Mouse (Mus musculus) limb, embryonic 11.5 days (tissue): ENCODE results near the gene Myo3a. TPM values are rescaled to one million over a fixed set of nuclear protein-coding genes. Genes with fewer than 3 reads are reported as not detected.

ENCODE experiments used
- ATAC-seq: fragments of 200-750 bp; cut with Nextera tagmentation; 2 replicates; pipeline ENCODE4 v1.8.0; 2017; ENCODE audit warnings: low read depth; ENCODE audit not compliant: insufficient number of reproducible peaks, low FRiP score, low TSS enrichment
- DNase-seq: peaks from one replicate; pipeline ENCODE4 v3.0.0-alpha.2; 2015; ENCODE audit warnings: low spot score
- H3K27ac ChIP-seq: fragments of 300-500 bp; sonication (generic); replicated peaks from 2 replicates; pipeline ENCODE4 v1.5.1; 2014; ENCODE audit warnings: low read depth, mild to moderate bottlenecking, low read length
- H3K27me3 ChIP-seq: fragments of 300-500 bp; sonication (generic); 2 replicates; pipeline ENCODE4 v1.6.1; 2014; ENCODE audit warnings: mild to moderate bottlenecking, low read length, mixed read lengths; ENCODE audit not compliant: control insufficient read depth, insufficient read depth
- H3K36me3 ChIP-seq: fragments of 300-500 bp; sonication (generic); 2 replicates; pipeline ENCODE4 v1.6.1; 2014; ENCODE audit warnings: mild to moderate bottlenecking, low read length, moderate library complexity, mixed read lengths; ENCODE audit not compliant: control insufficient read depth, insufficient read depth
- H3K4me1 ChIP-seq: fragments of 300-500 bp; sonication (generic); 2 replicates; pipeline ENCODE4 v1.6.1; 2014; ENCODE audit warnings: low read length, mixed read lengths; ENCODE audit not compliant: control insufficient read depth, insufficient read depth
- H3K4me2 ChIP-seq: fragments of 300-500 bp; sonication (generic); 2 replicates; pipeline ENCODE4 v1.6.1; 2014; ENCODE audit warnings: low read depth, mild to moderate bottlenecking, moderate library complexity; ENCODE audit not compliant: severe bottlenecking
- H3K4me3 ChIP-seq: fragments of 300-500 bp; sonication (generic); 2 replicates; pipeline ENCODE4 v1.5.1; 2014; ENCODE audit warnings: low read depth, low read length
- H3K9ac ChIP-seq: fragments of 300-500 bp; sonication (generic); 2 replicates; pipeline ENCODE4 v1.6.1; 2014; ENCODE audit warnings: mild to moderate bottlenecking, low read length
- H3K9me3 ChIP-seq: fragments of 300-500 bp; sonication (generic); 2 replicates; pipeline ENCODE4 v1.6.1; 2016; ENCODE audit warnings: low read length; ENCODE audit not compliant: control insufficient read depth
- WGBS: fragments of 180-500 bp; shearing (Covaris S2); extraction: QIAGEN DNeasy Blood & Tissue Kit; methylation state at CpG from one replicate; pipeline ENCODE4 v1.1.7; 2014; 5-methylcytosine and 5-hydroxymethylcytosine counted together
- polyA plus RNA-seq: library from polyadenylated mRNA; unstranded; fragments of >200 nt; fragmentation: Nextera tagmentation; extraction: Ambion mirVana; gene quantifications from 2 replicates; pipeline ENCODE4 v1.2.1, GENCODE M21; 2014

The Myo3a gene
- polyA plus RNA-seq, 1 experiment from 2014 or later = 0.04 TPM

DNA sequence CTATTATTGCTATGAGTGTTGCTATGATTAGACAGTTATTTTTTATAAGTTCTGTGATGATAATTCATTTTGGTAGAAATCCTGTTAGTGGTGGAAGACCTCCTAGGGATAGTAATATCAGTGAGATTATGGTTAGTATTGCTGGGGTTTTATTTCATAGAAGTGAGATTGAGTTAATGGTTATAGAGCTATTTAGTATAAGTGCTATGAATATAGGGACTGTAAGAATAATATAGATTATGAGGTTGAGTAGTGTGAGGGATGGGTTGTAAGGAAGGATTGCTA is 362.8 kb downstream of the Myo3a start:
- H3K27me3 ChIP-seq = no peaks in the 10 kb centered on the region
- no peak overlapping the region for H3K4me2 ChIP-seq
- no peaks in the 10 kb centered on the region for H3K36me3 ChIP-seq
- DNase-seq (no peak), ATAC-seq (no peak)
- H3K4me1 ChIP-seq = no peaks in the 10 kb centered on the region
- no peaks in the 10 kb centered on the region for H3K9me3 ChIP-seq
- no peak overlapping the region for H3K4me3 ChIP-seq
- no peak overlapping the region for H3K9ac ChIP-seq
- no peak overlapping the region for H3K27ac ChIP-seq

DNA sequence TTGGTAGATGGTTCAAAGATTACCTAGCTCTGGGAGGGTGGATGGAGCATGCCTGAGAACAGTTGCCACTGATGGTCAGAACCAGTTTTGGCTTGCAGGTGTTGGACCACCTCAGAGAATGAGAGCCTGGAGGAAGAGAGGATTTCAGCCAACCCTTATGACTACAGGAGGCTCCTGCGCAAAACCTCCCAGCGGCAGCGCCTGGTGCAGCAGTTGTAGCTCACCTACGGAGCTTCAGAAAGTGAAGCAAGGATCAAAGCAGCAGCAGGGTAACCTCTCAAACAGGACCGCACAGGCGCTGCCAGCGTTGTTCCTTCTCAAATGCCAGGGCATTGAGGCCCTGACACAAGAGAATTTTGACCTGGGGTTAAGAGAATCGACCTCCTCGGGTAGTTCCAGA is 390.6 kb downstream of the Myo3a start:
- no peak for DNase-seq
- Histone ChIP-seq H3K9me3 (no peaks in the 10 kb centered on the region), H3K4me3 (no peak overlapping the region), H3K9ac (no peak overlapping the region), H3K27ac (no peak overlapping the region), H3K4me1 (0 out of 2 replicates have a peak, but pooled peaks cover 4% of the 10 kb centered on the region), H3K27me3 (peaks cover 51% of the 10 kb centered on the region), H3K4me2 (no peak overlapping the region), H3K36me3 (no peaks in the 10 kb centered on the region)
- WGBS = 4% methylated on average over 9 of the region's 9 CpGs
- no peak for ATAC-seq

DNA sequence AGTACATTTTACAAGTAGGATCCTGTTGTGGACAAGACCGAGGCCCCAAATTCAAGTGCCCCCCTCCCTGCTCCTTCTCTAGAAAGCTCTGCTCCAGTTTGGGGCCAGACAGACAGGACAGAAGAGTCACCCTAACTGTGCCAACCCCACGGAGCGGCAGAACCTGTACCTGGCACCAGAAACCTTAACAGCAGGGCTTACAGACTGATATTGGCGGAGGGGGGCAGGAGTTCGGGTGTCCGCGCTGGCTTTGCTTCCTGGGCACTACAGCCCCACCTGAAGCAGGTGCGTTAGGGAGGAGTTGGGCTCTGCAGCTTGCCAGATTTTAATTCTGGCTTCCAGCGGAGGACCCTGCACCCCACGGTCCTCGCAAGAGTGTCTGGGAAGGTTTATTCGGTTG is 392.1 kb downstream of the Myo3a start:
- Histone ChIP-seq H3K4me2 (no peak overlapping the region), H3K27ac (no peak overlapping the region), H3K27me3 (peaks cover 65% of the 10 kb centered on the region), H3K36me3 (no peaks in the 10 kb centered on the region), H3K4me1 (peaks cover 8% of the 10 kb centered on the region; the same call in 1 of the 2 replicates), H3K9me3 (no peaks in the 10 kb centered on the region), H3K4me3 (no peak overlapping the region), H3K9ac (no peak overlapping the region)
- WGBS = 3% methylated on average over 12 of the region's 12 CpGs
- DNase-seq (peak; percentile 21), ATAC-seq (no peak)

DNA sequence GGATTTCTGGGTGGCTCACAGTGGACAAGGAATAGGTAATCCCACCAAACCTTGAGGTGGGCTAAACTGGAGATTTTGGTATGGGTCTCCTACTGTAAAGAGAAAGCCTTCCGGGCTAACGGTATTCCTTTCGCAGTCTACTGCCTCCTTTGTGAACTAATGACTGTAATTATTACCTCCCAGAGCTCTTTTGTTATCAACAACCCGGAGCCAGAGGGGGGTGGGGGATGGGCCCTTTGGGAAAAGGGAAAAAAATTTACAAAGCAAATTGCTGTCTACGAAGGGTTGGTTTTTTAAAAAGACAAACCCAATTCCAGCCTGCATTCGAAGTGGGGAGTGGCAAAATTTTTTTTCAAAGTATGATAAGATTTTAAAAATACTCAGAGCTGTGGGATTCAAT is 392.7 kb downstream of the Myo3a start:
- no peak overlapping the region for H3K4me3 ChIP-seq
- WGBS = under 1% methylated on average over 6 of the region's 6 CpGs
- no peaks in the 10 kb centered on the region for H3K36me3 ChIP-seq
- H3K27me3 ChIP-seq = peaks cover 71% of the 10 kb centered on the region
- H3K9ac ChIP-seq = no peak overlapping the region
- DNase-seq (peak; percentile 21), ATAC-seq (no peak)
- H3K9me3 ChIP-seq = no peaks in the 10 kb centered on the region
- H3K4me1 ChIP-seq = peaks cover 8% of the 10 kb centered on the region; the same call in 1 of the 2 replicates
- no peak overlapping the region for H3K4me2 ChIP-seq
- H3K27ac ChIP-seq = no peak overlapping the region

DNA sequence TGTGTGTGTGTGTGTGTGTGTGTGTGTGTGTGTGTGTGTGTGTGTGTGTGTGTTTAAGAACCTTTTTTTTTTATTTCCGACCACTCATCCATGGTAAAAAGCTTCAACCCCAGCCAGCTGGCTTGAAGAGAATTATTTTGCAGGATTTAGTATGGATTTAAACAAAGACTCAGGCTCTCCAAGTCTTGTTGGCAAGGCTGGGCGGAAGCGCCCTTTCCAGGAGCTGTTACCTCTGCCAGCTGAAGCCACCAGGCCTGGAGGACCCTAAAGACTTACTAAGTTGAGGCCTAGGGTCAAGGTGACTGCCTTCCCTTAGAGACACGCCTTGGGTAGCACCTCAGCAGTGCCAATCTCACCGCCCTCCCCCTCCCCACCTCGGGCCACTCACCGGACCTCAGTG is 393.2 kb downstream of the Myo3a start:
- ATAC-seq (no peak), DNase-seq (peak; percentile 23)
- WGBS = 5% methylated on average over 7 of the region's 7 CpGs
- Histone ChIP-seq H3K9ac (no peak overlapping the region), H3K36me3 (no peaks in the 10 kb centered on the region), H3K27ac (no peak overlapping the region), H3K4me2 (no peak overlapping the region), H3K4me3 (no peak overlapping the region), H3K27me3 (peaks cover 76% of the 10 kb centered on the region), H3K9me3 (no peaks in the 10 kb centered on the region), H3K4me1 (peaks cover 8% of the 10 kb centered on the region; the same call in 1 of the 2 replicates)

DNA sequence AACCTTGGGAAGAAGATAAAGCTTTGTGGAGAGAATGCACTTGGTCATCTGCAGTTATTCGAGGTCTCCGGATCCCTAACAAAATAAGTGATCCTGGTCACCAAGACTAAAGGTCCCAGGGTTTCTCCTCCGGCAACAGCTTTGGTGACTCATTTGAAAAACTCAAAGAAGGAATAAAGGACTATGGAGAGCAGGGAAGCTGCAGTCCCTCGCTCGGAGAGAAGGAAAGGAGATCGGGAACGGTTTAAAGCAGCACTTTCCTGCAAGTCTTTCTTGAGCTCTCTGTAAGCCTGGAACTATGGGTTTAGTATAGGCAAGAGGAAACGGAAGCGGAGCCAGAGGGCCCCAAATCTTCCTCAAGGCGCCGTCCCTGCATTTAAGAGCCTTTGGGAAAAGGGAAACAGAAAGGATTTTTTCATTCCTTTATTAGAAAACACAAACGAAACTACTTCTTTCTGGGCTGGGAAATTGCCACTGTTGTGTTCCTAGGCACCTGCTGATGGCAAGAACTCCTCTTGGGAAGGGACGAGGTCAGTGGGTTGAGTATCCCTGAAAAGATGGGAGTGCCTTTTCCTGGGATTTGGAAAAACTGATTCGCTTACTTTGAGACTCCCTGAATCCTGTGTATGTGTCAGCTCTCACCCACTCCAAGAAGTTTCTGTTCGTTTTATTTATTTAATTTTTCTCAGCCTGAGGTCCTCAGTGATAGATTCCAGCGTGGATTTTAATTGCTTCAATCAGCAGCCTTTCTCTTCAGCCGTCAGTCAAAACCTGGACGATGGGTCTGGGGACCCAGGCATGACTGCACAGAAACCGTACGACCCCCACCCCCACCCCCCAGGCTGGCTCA is 393.9 kb downstream of the Myo3a start:
- ATAC-seq (no peak), DNase-seq (peak; percentile 23)
- Histone ChIP-seq H3K4me3 (no peak overlapping the region), H3K36me3 (no peaks in the 10 kb centered on the region), H3K9ac (no peak overlapping the region), H3K9me3 (no peaks in the 10 kb centered on the region), H3K4me2 (no peak overlapping the region; the same call in 1 of the 2 replicates), H3K27me3 (peaks cover 82% of the 10 kb centered on the region), H3K4me1 (peaks cover 8% of the 10 kb centered on the region; the same call in 1 of the 2 replicates), H3K27ac (no peak overlapping the region)
- 3% methylated on average over 20 of the region's 20 CpGs for WGBS

DNA sequence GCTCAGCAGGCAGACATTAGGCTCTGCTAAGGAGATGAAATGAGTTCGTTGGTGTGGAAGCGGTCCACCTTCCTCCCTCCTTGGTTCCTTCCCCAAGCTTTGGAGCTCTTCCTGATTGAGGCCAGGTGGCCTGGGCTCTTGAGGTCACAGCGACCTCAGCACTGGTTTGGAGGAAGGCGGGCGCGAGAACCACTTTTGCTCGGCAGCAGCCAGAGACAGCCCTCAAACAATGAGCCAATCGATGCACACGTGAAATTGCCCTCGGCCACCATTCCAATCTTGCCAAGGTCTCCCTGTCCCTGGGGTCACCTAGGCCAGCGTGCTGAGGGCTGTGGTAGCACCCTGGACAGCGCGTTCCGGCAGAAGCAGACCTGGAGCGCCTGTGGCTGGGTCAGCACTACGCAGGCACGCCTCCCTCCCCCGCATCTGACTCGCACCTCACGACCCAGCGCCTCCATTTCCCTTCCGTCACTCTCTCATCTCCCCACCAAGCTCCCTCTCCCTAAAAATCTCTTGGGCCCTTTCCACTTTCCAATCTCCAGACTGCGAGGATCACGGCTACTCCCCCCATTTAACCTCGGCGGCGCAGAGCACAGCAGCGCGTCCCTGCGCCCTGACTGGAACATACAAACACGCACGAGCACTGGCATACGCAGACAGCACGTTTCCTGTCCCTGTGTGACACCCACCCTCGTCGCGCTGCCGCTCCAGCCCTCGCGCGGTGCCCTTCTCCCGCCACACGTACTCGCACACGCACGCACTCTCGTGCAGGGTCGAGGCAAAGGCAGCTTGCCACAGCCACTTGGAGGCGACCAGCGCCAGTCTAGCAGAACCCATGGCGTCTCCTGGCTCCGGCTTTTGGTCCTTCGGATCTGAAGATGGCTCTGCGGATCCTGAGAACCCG is 394.8 kb downstream of the Myo3a start, which contains the start of gene Gad2:
Gene Gad2 (plus strand): TSS at position 378 of the 904 bp plus-strand sequence.
- Histone ChIP-seq H3K4me2 (peak within 1 kb of the TSS; percentile 56), H3K9ac (no peak within 1 kb of the TSS), H3K27ac (no peak within 1 kb of the TSS), H3K4me1 (peaks cover 8% of the 10 kb centered on the region; the same call in 1 of the 2 replicates), H3K36me3 (no peaks in the 10 kb centered on the region), H3K4me3 (peak within 1 kb of the TSS; percentile 28), H3K27me3 (peaks cover 88% of the 10 kb centered on the region), H3K9me3 (no peaks in the 10 kb centered on the region)
- under 1% methylated on average over 55 of the region's 55 CpGs for WGBS
- ATAC-seq (peak; percentile 79), DNase-seq (peak; percentile 73)
